Mouse (Mus musculus) forebrain, embryonic 13.5 days (tissue): ENCODE data around the gene Gmfb. TPM values are rescaled to one million over a fixed set of nuclear protein-coding genes. Genes with fewer than 3 reads are reported as not detected.
A peak's percentile ranks its signal among the peaks of the same experiment; 100 is the strongest.

ENCODE experiments used
- ATAC-seq: fragments of 200-750 bp; cut with Nextera tagmentation; 2 replicates; pipeline ENCODE4 v1.8.0; 2017
- H3K27ac ChIP-seq: fragments of 300-500 bp; sonication (generic); 2 replicates; pipeline ENCODE4 v1.5.1; 2015; ENCODE audit warnings: inconsistent platforms, mild to moderate bottlenecking, moderate library complexity
- H3K27me3 ChIP-seq: fragments of 300-500 bp; sonication (generic); 2 replicates; pipeline ENCODE4 v1.6.1; 2015; ENCODE audit warnings: mild to moderate bottlenecking, inconsistent platforms
- H3K36me3 ChIP-seq: fragments of 300-500 bp; sonication (generic); 2 replicates; pipeline ENCODE4 v1.6.1; 2015; ENCODE audit warnings: mild to moderate bottlenecking, inconsistent platforms; ENCODE audit not compliant: poor library complexity, severe bottlenecking
- H3K4me1 ChIP-seq: fragments of 300-500 bp; sonication (generic); 2 replicates; pipeline ENCODE4 v1.6.1; 2015; ENCODE audit warnings: inconsistent platforms
- H3K4me2 ChIP-seq: fragments of 300-500 bp; sonication (generic); 2 replicates; pipeline ENCODE4 v1.6.1; 2015; ENCODE audit warnings: inconsistent platforms, mild to moderate bottlenecking, moderate library complexity
- H3K4me3 ChIP-seq: fragments of 300-500 bp; sonication (generic); 2 replicates; pipeline ENCODE4 v1.5.1; 2015; ENCODE audit warnings: mild to moderate bottlenecking, inconsistent platforms
- H3K9ac ChIP-seq: fragments of 300-500 bp; sonication (generic); 2 replicates; pipeline ENCODE4 v1.6.1; 2015; ENCODE audit warnings: mild to moderate bottlenecking, inconsistent platforms
- H3K9me3 ChIP-seq: fragments of 300-500 bp; sonication (generic); replicated peaks from 2 replicates; pipeline ENCODE4 v1.6.1; 2016; ENCODE audit warnings: inconsistent platforms
- WGBS: fragments of 180-500 bp; shearing (Covaris S2); methylation state at CpG from one replicate; pipeline ENCODE4 v1.1.7; 2015; 5-methylcytosine and 5-hydroxymethylcytosine counted together
- polyA plus RNA-seq: library from polyadenylated mRNA; unstranded; fragments of >200 nt; fragmentation: Nextera tagmentation; extraction: Ambion mirVana; gene quantifications from 2 replicates; pipeline ENCODE4 v1.2.1, GENCODE M21; 2015

Gmfb gene
- polyA plus RNA-seq = 90.1 and 98.6 TPM in 2 replicates

GRCm38 (mm10) chr14:46821873-46822716 lies at the start of gene Gmfb:
TSS of gene Gmfb (minus strand) at chr14:46822242.
- ATAC-seq = peak; percentile 99
- under 1% methylated on average over 65 of the region's 65 CpGs for WGBS
- Histone ChIP-seq H3K4me1 (peaks cover 15% of the 10 kb centered on the region), H3K4me3 (peak within 1 kb of the TSS; percentile 92), H3K4me2 (peak within 1 kb of the TSS; percentile 88), H3K27me3 (0 out of 2 replicates have a peak, but pooled peaks cover 3% of the 10 kb centered on the region), H3K36me3 (peaks cover 3% of the 10 kb centered on the region; the same call in 1 of the 2 replicates), H3K9ac (peak within 1 kb of the TSS; percentile 91), H3K9me3 (no peaks in the 10 kb centered on the region), H3K27ac (peak within 1 kb of the TSS; percentile 75)

- no peak overlapping the region for H3K4me2 ChIP-seq
Observed at GRCm38 (mm10) chr14:46862922-46863321, 40.9 kb upstream of the Gmfb start.

GRCm38 (mm10) chr14:46853677-46854076 lies 31.6 kb upstream of the Gmfb start:
- Histone ChIP-seq H3K36me3 (peaks cover 15% of the 10 kb centered on the region; the same call in 1 of the 2 replicates), H3K9me3 (no peaks in the 10 kb centered on the region), H3K4me2 (no peak overlapping the region), H3K4me3 (no peak overlapping the region), H3K4me1 (no peaks in the 10 kb centered on the region), H3K27ac (no peak overlapping the region), H3K27me3 (no peaks in the 10 kb centered on the region), H3K9ac (no peak overlapping the region)
- ATAC-seq = no peak
- 83% methylated on average over 11 of the region's 11 CpGs for WGBS

More at GRCm38 (mm10) chr14:46862922-46863321, 40.9 kb upstream of the Gmfb start:
- Histone ChIP-seq H3K27me3 (no peaks in the 10 kb centered on the region), H3K9ac (no peak overlapping the region), H3K27ac (no peak overlapping the region), H3K4me3 (no peak overlapping the region), H3K4me1 (no peaks in the 10 kb centered on the region), H3K9me3 (no peaks in the 10 kb centered on the region), H3K36me3 (no peaks in the 10 kb centered on the region)
- no peak for ATAC-seq
- 93% methylated on average over 5 of the region's 5 CpGs for WGBS

GRCm38 (mm10) chr14:46849769-46850168 lies 27.7 kb upstream of the Gmfb start:
- H3K4me2 ChIP-seq = no peak overlapping the region
- no peaks in the 10 kb centered on the region for H3K27me3 ChIP-seq
- no peaks in the 10 kb centered on the region for H3K4me1 ChIP-seq
- peaks cover 12% of the 10 kb centered on the region; the same call in 1 of the 2 replicates for H3K36me3 ChIP-seq
- H3K4me3 ChIP-seq = no peak overlapping the region
- WGBS = 98% methylated on average over 1 of the region's 1 CpGs
- H3K27ac ChIP-seq = no peak overlapping the region
- H3K9ac ChIP-seq = no peak overlapping the region
- no peak for ATAC-seq
- H3K9me3 ChIP-seq = no peaks in the 10 kb centered on the region

GRCm38 (mm10) chr14:46848736-46849135 lies 26.7 kb upstream of the Gmfb start:
- Histone ChIP-seq H3K4me1 (no peaks in the 10 kb centered on the region), H3K36me3 (peaks cover 6% of the 10 kb centered on the region; the same call in 1 of the 2 replicates), H3K27ac (no peak overlapping the region), H3K9me3 (no peaks in the 10 kb centered on the region), H3K4me3 (no peak overlapping the region), H3K9ac (no peak overlapping the region), H3K27me3 (no peaks in the 10 kb centered on the region), H3K4me2 (no peak overlapping the region)
- ATAC-seq = no peak
- WGBS = 88% methylated on average over 5 of the region's 5 CpGs

GRCm38 (mm10) chr14:46848063-46848590 lies 26.1 kb upstream of the Gmfb start:
- Histone ChIP-seq H3K9me3 (no peaks in the 10 kb centered on the region), H3K4me1 (no peaks in the 10 kb centered on the region), H3K9ac (no peak overlapping the region), H3K27ac (no peak overlapping the region), H3K27me3 (no peaks in the 10 kb centered on the region), H3K36me3 (peaks cover 3% of the 10 kb centered on the region; the same call in 1 of the 2 replicates), H3K4me3 (no peak overlapping the region), H3K4me2 (no peak overlapping the region)
- no peak for ATAC-seq
- WGBS = 90% methylated on average over 4 of the region's 4 CpGs

- no peak for ATAC-seq
- 92% methylated on average over 11 of the region's 11 CpGs for WGBS
- H3K4me3 ChIP-seq = no peak overlapping the region
Observed at GRCm38 (mm10) chr14:46845706-46846105, 23.7 kb upstream of the Gmfb start.

GRCm38 (mm10) chr14:46839326-46839725 lies 17.3 kb upstream of the Gmfb start:
- no peak for ATAC-seq
- Histone ChIP-seq H3K4me1 (no peaks in the 10 kb centered on the region), H3K4me3 (no peak overlapping the region), H3K36me3 (peaks cover 18% of the 10 kb centered on the region), H3K9ac (no peak overlapping the region), H3K4me2 (no peak overlapping the region), H3K9me3 (no peaks in the 10 kb centered on the region), H3K27me3 (no peaks in the 10 kb centered on the region), H3K27ac (no peak overlapping the region)
- 66% methylated on average over 4 of the region's 4 CpGs for WGBS

More at GRCm38 (mm10) chr14:46845706-46846105, 23.7 kb upstream of the Gmfb start:
- Histone ChIP-seq H3K4me1 (no peaks in the 10 kb centered on the region), H3K9ac (no peak overlapping the region), H3K27me3 (no peaks in the 10 kb centered on the region), H3K27ac (no peak overlapping the region), H3K4me2 (no peak overlapping the region), H3K9me3 (no peaks in the 10 kb centered on the region), H3K36me3 (peaks cover 20% of the 10 kb centered on the region)

- WGBS = 7% methylated on average over 40 of the region's 40 CpGs
- Histone ChIP-seq H3K4me2 (peak overlapping the region; percentile 89), H3K4me1 (peaks cover 15% of the 10 kb centered on the region), H3K27ac (no peak overlapping the region), H3K36me3 (no peaks in the 10 kb centered on the region), H3K9ac (peak overlapping the region; percentile 82), H3K27me3 (0 out of 2 replicates have a peak, but pooled peaks cover 2% of the 10 kb centered on the region), H3K4me3 (peak overlapping the region; percentile 71), H3K9me3 (no peaks in the 10 kb centered on the region)
- no peak; the same call in 1 of the 2 replicates for ATAC-seq
Observed at GRCm38 (mm10) chr14:46832354-46833272, 10.6 kb upstream of the Gmfb start.

- H3K4me2 ChIP-seq = peak within 1 kb of the TSS; percentile 89
- peaks cover 15% of the 10 kb centered on the region for H3K4me1 ChIP-seq
- H3K36me3 ChIP-seq = no peaks in the 10 kb centered on the region
- H3K27me3 ChIP-seq = 0 out of 2 replicates have a peak, but pooled peaks cover 4% of the 10 kb centered on the region
- peak; percentile 99 for ATAC-seq
- H3K27ac ChIP-seq = no peak within 1 kb of the TSS; the same call in 1 of the 2 replicates
- H3K9me3 ChIP-seq = no peaks in the 10 kb centered on the region
- H3K4me3 ChIP-seq = peak within 1 kb of the TSS; percentile 71
- H3K9ac ChIP-seq = peak within 1 kb of the TSS; percentile 82
- under 1% methylated on average over 32 of the region's 32 CpGs for WGBS
Observed at GRCm38 (mm10) chr14:46831837-46832333, 9.8 kb upstream of the Gmfb start, which contains the start of gene Cgrrf1. TSS of gene Cgrrf1 (plus strand) at chr14:46832125.

GRCm38 (mm10) chr14:46831295-46831694 lies 9.3 kb upstream of the Gmfb start:
- 0 out of 2 replicates have a peak, but pooled peaks cover 4% of the 10 kb centered on the region for H3K27me3 ChIP-seq
- H3K36me3 ChIP-seq = no peaks in the 10 kb centered on the region
- 10% methylated on average over 4 of the region's 4 CpGs for WGBS
- peak overlapping the region; percentile 89 for H3K4me2 ChIP-seq
- peak overlapping the region; percentile 82 for H3K9ac ChIP-seq
- no peak for ATAC-seq
- H3K4me3 ChIP-seq = peak overlapping the region; percentile 71
- H3K9me3 ChIP-seq = no peaks in the 10 kb centered on the region
- peaks cover 15% of the 10 kb centered on the region for H3K4me1 ChIP-seq
- no peak overlapping the region for H3K27ac ChIP-seq
